Mouse (Mus musculus) MEL-GATA-1-ER (cell line): ENCODE measurements around the gene Rbp2.
A peak's percentile ranks its signal among the peaks of the same experiment; 100 is the strongest.

Experiments used
- DNase-seq: peaks from one replicate; pipeline ENCODE4 v3.0.0-alpha.2; 2012; ENCODE audit warnings: low read depth; ENCODE audit errors: extremely low read depth

Gene Rbp2

GRCm38 (mm10) chr9:98485815-98486214 is at the start of gene Rbp2:
Rbp2 (plus strand) TSS chr9:98486115.
- no peak for DNase-seq

GRCm38 (mm10) chr9:98437819-98438218 is 48.1 kb upstream of the Rbp2 start:
- DNase-seq: no peak

- no peak for DNase-seq
These were observed 46.8 kb upstream of the Rbp2 start for GRCm38 (mm10) chr9:98439091-98439490.

- DNase-seq: peak; percentile 29
These were observed 43.3 kb upstream of the Rbp2 start for GRCm38 (mm10) chr9:98442638-98443037.

GRCm38 (mm10) chr9:98445359-98446149 is 40.4 kb upstream of the Rbp2 start:
- DNase-seq: no peak

GRCm38 (mm10) chr9:98450976-98451375 is 34.9 kb upstream of the Rbp2 start:
- no peak for DNase-seq

- DNase-seq: no peak
These were observed 19.2 kb upstream of the Rbp2 start for GRCm38 (mm10) chr9:98466709-98467108.

- DNase-seq: no peak
These were observed 5.7 kb upstream of the Rbp2 start for GRCm38 (mm10) chr9:98480172-98480749.

- no peak for DNase-seq
These were observed 3.7 kb upstream of the Rbp2 start for GRCm38 (mm10) chr9:98482256-98482655.

- DNase-seq: no peak
These were observed 895 bp upstream of the Rbp2 start for GRCm38 (mm10) chr9:98485020-98485419.

GRCm38 (mm10) chr9:98487273-98487672 is 1.4 kb downstream of the Rbp2 start:
- no peak for DNase-seq

- peak; percentile 96 for DNase-seq
These were observed 3.6 kb downstream of the Rbp2 start for GRCm38 (mm10) chr9:98489532-98489931.

GRCm38 (mm10) chr9:98490128-98490527 is 4.2 kb downstream of the Rbp2 start:
- DNase-seq: no peak

- no peak for DNase-seq
These were observed 5.2 kb downstream of the Rbp2 start for GRCm38 (mm10) chr9:98491071-98491470.

GRCm38 (mm10) chr9:98492212-98492611 is 6.3 kb downstream of the Rbp2 start:
- peak; percentile 96 for DNase-seq

GRCm38 (mm10) chr9:98492821-98493220 is 6.9 kb downstream of the Rbp2 start:
- peak; percentile 16 for DNase-seq

GRCm38 (mm10) chr9:98497157-98497556 is 11.2 kb downstream of the Rbp2 start:
- DNase-seq: no peak

GRCm38 (mm10) chr9:98497990-98498389 is 12.1 kb downstream of the Rbp2 start:
- DNase-seq: no peak

GRCm38 (mm10) chr9:98498717-98499268 is 12.9 kb downstream of the Rbp2 start:
- DNase-seq: no peak

- no peak for DNase-seq
These were observed 13.7 kb downstream of the Rbp2 start for GRCm38 (mm10) chr9:98499601-98500000.

GRCm38 (mm10) chr9:98507480-98507879 is 21.6 kb downstream of the Rbp2 start:
- no peak for DNase-seq

- no peak for DNase-seq
These were observed 24.6 kb downstream of the Rbp2 start for GRCm38 (mm10) chr9:98510363-98511055.
